Mouse (Mus musculus) C2C12 (cell line): ENCODE measurements at regions not wholly inside any gene's neighbourhood (a gene's known extent, or its start where the extent isn't known, plus 50 kb on each side); places are given as distances from the start of the nearest gene placed in this dataset.

Experiments used
- H3K27me3 ChIP-seq: one replicate; pipeline ENCODE4 v1.6.1; 2011; ENCODE audit not compliant: control insufficient read depth, insufficient read depth, insufficient read length
- H3K36me3 ChIP-seq: one replicate; pipeline ENCODE4 v1.6.1; 2011; ENCODE audit not compliant: control insufficient read depth, insufficient read depth
- H3K4me3 ChIP-seq: one replicate; pipeline ENCODE4 v1.5.1; 2011; ENCODE audit warnings: mild to moderate bottlenecking, control low read depth; ENCODE audit not compliant: poor library complexity, insufficient read depth, severe bottlenecking
- H3K79me2 ChIP-seq: one replicate; pipeline ENCODE4 v1.6.1; 2011; ENCODE audit not compliant: control insufficient read depth, insufficient read depth
- H3K79me3 ChIP-seq: one replicate; pipeline ENCODE4 v1.6.1; 2011; ENCODE audit warnings: low read depth, control low read depth
- H3ac ChIP-seq: one replicate; pipeline ENCODE3; 2011; ENCODE audit warnings: low read depth; ENCODE audit not compliant: control insufficient read depth, insufficient read length
- CEBPB ChIP-seq: IDR thresholded peaks from one replicate; pipeline ENCODE4 v1.6.1; 2011; ENCODE audit warnings: low read depth, mild to moderate bottlenecking, control low read depth, moderate library complexity
- CTCF ChIP-seq: IDR thresholded peaks from one replicate; pipeline ENCODE4 v1.5.1; 2011; ENCODE audit not compliant: control insufficient read depth, insufficient read depth, insufficient read length
- FOSL1 ChIP-seq: IDR thresholded peaks from one replicate; pipeline ENCODE4 v1.8.0; 2011; ENCODE audit warnings: mild to moderate bottlenecking, low read length; ENCODE audit not compliant: poor library complexity, insufficient read depth, severe bottlenecking
- MAX ChIP-seq: IDR thresholded peaks from one replicate; pipeline ENCODE4 v1.6.1; 2011; ENCODE audit warnings: mild to moderate bottlenecking, control low read depth
- MYOD1 ChIP-seq: IDR thresholded peaks from one replicate; pipeline ENCODE4 v1.6.1; 2011; ENCODE audit warnings: low read depth; ENCODE audit not compliant: control insufficient read depth, insufficient read length
- MYOG ChIP-seq: IDR thresholded peaks from one replicate; pipeline ENCODE4 v1.6.1; 2011; ENCODE audit not compliant: control insufficient read depth, insufficient read length; ENCODE audit errors: extremely low read depth
- USF1 ChIP-seq: IDR thresholded peaks from one replicate; pipeline ENCODE4 v1.6.1; 2011; ENCODE audit warnings: low read depth, mild to moderate bottlenecking, control low read depth, moderate library complexity

DNA sequence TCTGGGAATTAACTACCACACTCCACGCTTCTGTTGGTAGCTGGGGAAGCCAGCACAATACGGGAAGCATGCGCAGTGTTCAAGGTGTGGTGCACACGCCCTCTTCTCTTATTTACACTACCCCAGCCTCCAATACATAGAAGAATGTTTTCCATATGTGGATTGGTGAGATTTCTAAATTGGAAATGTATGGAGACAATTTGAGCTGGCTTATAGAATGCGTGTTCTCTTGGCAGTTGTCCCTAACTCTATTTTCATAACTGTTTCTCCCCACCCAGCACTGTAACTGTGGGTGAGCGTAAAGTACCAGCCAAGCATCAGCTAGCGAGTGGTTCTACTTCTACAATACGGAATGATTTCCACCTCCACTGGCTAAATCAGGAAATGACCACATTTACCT is 102.6 kb upstream of the Mbnl2 start:
- H3K79me2 ChIP-seq = no peaks in the 10 kb centered on the region
- no peak overlapping the region for H3ac ChIP-seq
- H3K4me3 ChIP-seq = no peak overlapping the region
- peaks cover 8% of the 10 kb centered on the region for H3K27me3 ChIP-seq
- TF ChIP-seq MYOD1 (no peak), CEBPB (no peak), MAX (no peak), MYOG (no peak), CTCF (no peak)
- no peaks in the 10 kb centered on the region for H3K36me3 ChIP-seq
- H3K79me3 ChIP-seq = no peaks in the 10 kb centered on the region

DNA sequence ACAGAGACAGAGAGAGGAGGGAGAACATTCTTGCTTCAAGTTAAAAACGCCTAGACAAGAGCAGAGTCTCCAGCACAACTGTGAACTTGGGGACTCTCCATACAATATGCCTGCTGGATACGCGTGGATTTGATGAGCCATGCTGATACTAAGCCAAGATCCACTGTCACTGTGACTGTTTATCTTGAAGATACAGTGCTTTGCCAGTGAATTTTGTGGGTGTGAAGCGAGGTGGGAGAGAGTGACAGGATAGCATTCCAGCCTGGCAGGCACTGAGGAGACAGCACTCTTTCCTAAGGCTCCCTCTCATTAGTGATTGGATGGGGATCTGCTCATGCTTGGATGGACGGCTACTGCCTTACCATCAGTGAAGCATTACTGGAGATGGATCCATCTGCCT is 100.9 kb upstream of the Mbnl2 start:
- Histone ChIP-seq H3K36me3 (no peaks in the 10 kb centered on the region), H3K79me3 (no peaks in the 10 kb centered on the region), H3K79me2 (no peaks in the 10 kb centered on the region), H3ac (no peak overlapping the region), H3K4me3 (no peak overlapping the region), H3K27me3 (peaks cover 6% of the 10 kb centered on the region)
- TF ChIP-seq FOSL1 = no peak
- no peak for TF ChIP-seq CTCF
- no peak for TF ChIP-seq MYOG
- TF ChIP-seq MAX = no peak
- no peak for TF ChIP-seq MYOD1
- no peak for TF ChIP-seq CEBPB
- no peak for TF ChIP-seq USF1

- Histone ChIP-seq H3K79me2 (no peaks in the 10 kb centered on the region), H3K27me3 (peaks cover 12% of the 10 kb centered on the region), H3K36me3 (no peaks in the 10 kb centered on the region), H3ac (no peak overlapping the region), H3K79me3 (no peaks in the 10 kb centered on the region), H3K4me3 (no peak overlapping the region)
- no peak for TF ChIP-seq USF1
- no peak for TF ChIP-seq CEBPB
- no peak for TF ChIP-seq MYOD1
These were observed 80.3 kb upstream of the Mbnl2 start for GRCm38 (mm10) chr14:120195218-120195617.

GRCm38 (mm10) chr14:120211741-120212140 is 63.7 kb upstream of the Mbnl2 start:
- Histone ChIP-seq H3K4me3 (no peak overlapping the region), H3K79me2 (no peaks in the 10 kb centered on the region), H3ac (no peak overlapping the region), H3K36me3 (no peaks in the 10 kb centered on the region), H3K79me3 (no peaks in the 10 kb centered on the region), H3K27me3 (no peaks in the 10 kb centered on the region)
- TF ChIP-seq MYOD1 = no peak
- no peak for TF ChIP-seq CTCF
- TF ChIP-seq MYOG = no peak
- TF ChIP-seq USF1 = no peak

DNA sequence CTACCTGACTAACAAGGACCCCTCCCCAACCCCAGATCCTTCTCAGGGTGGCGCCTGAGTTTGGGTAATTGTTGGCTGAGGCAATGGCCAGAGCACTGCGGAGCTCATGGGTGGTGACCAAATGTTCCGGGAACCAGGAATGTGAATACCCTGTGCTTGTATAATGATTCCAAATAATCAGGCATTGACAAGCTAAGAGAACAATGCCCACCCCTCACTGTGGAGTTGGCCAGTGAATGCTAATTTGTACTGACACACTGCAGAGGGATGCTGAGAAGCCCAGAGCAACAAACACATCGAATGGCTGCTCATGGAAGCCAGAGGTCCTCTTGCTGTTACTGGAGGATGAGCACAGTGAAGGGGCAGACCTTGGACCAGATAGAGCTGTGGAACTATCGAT is 62.8 kb upstream of the Mbnl2 start:
- no peaks in the 10 kb centered on the region for H3K36me3 ChIP-seq
- no peaks in the 10 kb centered on the region for H3K27me3 ChIP-seq
- TF ChIP-seq MYOG (no peak), MYOD1 (no peak), MAX (no peak), USF1 (no peak)
- no peaks in the 10 kb centered on the region for H3K79me2 ChIP-seq
- no peak overlapping the region for H3K4me3 ChIP-seq
- no peaks in the 10 kb centered on the region for H3K79me3 ChIP-seq
- no peak overlapping the region for H3ac ChIP-seq

- peak; percentile 94 for TF ChIP-seq MYOD1
- no peak for TF ChIP-seq CEBPB
- H3ac ChIP-seq = no peak overlapping the region
- H3K79me2 ChIP-seq = no peaks in the 10 kb centered on the region
- H3K4me3 ChIP-seq = no peak overlapping the region
- no peaks in the 10 kb centered on the region for H3K27me3 ChIP-seq
- H3K36me3 ChIP-seq = no peaks in the 10 kb centered on the region
- no peaks in the 10 kb centered on the region for H3K79me3 ChIP-seq
These were observed 56.2 kb upstream of the Mbnl2 start for GRCm38 (mm10) chr14:120219224-120219623.

- TF ChIP-seq MYOD1 = no peak
- TF ChIP-seq CEBPB = no peak
- TF ChIP-seq MYOG = no peak
- H3K79me3 ChIP-seq = no peaks in the 10 kb centered on the region
- H3K4me3 ChIP-seq = no peak overlapping the region
- no peaks in the 10 kb centered on the region for H3K79me2 ChIP-seq
- H3ac ChIP-seq = no peak overlapping the region
- no peaks in the 10 kb centered on the region for H3K36me3 ChIP-seq
- H3K27me3 ChIP-seq = no peaks in the 10 kb centered on the region
These were observed 51.8 kb upstream of the Mbnl2 start for GRCm38 (mm10) chr14:120223528-120224201.
